Mouse (Mus musculus) hematopoietic stem cell, adult 5-6 weeks (primary cell): Measurements from ENCODE around the gene Rimklb. TPM values are rescaled to one million over a fixed set of nuclear protein-coding genes. Genes with fewer than 3 reads are reported as not detected.
A peak's percentile ranks its signal among the peaks of the same experiment; 100 is the strongest.
"Not testable (repeated sequence)": the region's sequence is repeated elsewhere in the genome, so short reads cannot be mapped to it uniquely, and the experiment has no call there.

ENCODE experiments used
- ATAC-seq, 2 experiments: fragments of 125-278 bp in 1 of 2; replicated peaks in 1 of 2; 2 replicates each; pipeline ENCODE4 v1.8.0; 2016 to 2017; ENCODE audit warnings: inconsistent platforms in 2 of 2, mild to moderate bottlenecking in 2 of 2, moderate number of reproducible peaks in 2 of 2, low read depth in 1 of 2, moderate TSS enrichment in 1 of 2; ENCODE audit not compliant: low FRiP score in 2 of 2, poor library complexity in 2 of 2, severe bottlenecking in 2 of 2, insufficient read depth in 1 of 2, low TSS enrichment in 1 of 2
- total RNA-seq: library from RNA; stranded (forward); fragments of 172-1452, 232-1000 nt; gene quantifications from 2 replicates; pipeline ENCODE4 v1.2.3, GENCODE M21; 2017

Gene Rimklb
- not detected in 2 replicates for total RNA-seq

DNA sequence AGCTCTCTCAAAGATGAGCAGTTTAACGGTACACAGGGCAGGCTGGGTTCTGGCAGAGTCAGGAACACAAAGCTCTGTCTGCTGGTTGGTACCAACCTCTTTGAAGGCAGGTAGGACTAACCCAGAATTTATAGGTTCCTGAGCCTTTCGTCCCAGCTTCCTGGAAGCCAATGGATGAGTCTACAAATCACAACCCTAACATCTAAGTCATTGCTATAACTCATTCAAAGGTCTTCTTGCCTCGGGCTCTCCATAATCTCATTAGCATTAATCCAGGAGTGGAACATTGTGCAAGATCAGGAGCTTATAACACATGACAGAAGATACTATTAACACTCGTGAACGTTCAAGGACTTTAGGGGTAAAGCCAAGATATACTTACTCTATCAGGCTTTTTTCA, at the start of gene Rimklb:
Rimklb (minus strand) TSS at position 101 of the 400 bp plus-strand sequence.
- ATAC-seq = no peak

DNA sequence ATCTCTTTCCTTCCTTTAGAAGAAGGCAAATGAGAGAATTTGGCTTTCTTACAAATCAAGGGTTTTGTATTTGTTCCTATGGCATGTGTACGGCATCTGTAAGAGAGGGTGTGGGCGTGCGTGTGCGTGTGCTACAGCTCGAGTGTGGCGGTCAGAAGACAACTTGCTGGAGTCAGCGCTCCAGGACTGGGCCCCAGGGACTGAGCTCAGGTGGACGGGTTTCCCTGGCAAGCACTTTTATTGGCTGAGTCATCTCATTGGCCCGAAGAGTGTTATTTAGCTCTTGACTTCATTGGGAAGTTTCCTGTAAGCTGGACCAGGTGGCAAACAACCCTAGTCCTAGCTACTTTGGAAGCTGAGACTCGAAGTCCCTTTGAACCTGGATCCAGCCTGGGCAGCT, 47.4 kb upstream of the Rimklb start:
- no peak for ATAC-seq

DNA sequence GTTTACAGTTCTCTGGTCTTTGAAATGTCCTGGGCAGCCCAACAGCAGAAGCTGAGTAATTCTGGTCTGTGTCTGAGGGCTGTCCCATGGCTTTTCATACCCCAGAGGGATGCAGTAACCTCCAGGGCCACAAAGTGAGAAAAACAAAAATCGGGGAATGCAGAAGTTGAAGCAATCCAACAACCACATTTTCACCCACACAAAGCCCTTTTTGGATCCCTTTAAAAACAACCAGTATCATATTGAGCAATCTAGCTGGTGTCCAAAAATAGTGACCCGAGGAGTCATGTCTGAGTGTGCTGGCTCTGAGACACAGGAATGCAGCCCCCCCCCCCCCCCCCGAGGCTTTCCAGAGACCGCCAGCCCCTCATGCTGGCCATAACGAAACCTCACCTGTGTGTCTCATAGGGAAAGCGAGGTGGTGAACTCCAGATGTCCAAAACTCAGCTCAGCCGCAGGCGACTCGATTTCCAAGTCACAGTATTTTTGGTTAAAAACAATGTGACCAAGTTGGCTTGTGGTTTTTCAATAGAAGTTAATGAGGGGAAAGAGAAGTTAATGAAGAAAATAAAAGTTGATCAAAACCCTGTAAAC, 46.8 kb upstream of the Rimklb start:
- ATAC-seq = no peak

DNA sequence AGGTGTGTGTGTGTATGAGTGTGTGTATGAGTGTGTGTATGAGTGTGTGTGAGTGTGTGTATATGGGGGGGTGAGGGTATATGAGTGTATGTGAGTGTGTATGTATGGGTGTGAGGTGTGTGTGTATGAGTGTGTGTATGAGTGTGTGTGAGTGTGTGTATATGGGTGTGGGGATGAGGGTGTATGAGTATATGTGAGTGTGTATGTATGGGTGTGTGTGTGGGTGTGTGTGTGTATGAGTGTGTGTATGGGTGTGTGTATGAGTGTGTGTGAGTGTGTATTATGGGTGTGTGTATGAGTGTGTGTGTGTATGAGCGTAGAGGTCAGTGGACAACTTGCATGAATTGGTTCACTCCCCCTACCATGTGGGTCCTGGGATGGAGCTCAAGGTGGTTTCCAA, 46.1 kb upstream of the Rimklb start:
- no peak for ATAC-seq

DNA sequence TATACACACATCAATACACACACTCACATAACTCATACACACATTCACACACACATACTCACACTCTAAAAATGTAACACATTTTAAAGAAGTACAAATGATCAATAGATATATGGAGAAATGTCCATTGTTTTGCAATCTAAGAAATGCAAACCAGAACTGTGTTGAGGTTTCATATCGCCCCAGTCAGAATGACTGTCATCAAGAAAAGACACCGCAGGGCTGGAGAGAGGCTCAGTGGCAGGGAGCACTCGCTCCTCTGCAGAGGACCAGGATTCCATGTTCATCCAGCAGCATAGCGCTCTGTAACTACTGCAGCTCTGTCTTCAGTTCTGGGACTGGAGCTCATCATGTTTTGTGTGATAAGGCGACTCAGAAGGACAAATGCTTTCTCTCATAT, 45.0 kb upstream of the Rimklb start:
- ATAC-seq = no peak

DNA sequence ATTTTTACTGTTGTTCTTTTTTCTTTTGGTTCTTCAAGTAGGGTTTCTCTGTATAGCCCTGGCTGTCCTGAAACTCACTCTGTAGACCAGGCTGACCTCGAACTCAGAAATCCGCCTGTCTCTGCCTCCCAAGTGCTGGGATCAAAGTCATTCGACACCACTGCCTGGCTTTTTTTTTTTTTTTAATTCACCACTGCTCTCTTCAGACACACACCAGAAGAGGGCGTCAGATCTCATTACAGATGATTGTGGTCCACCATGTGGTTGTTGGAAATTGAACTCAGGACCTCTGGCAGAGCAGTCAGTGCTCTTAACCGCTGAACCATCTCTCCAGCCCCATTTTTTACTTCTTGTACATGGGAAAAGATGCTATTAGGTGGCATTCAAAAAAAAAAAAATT, 43.9 kb upstream of the Rimklb start:
- not testable (repeated sequence) for ATAC-seq

- ATAC-seq = no peak
Measured at GRCm38 (mm10) chr6:122539564-122539963, 41.0 kb upstream of the Rimklb start.

DNA sequence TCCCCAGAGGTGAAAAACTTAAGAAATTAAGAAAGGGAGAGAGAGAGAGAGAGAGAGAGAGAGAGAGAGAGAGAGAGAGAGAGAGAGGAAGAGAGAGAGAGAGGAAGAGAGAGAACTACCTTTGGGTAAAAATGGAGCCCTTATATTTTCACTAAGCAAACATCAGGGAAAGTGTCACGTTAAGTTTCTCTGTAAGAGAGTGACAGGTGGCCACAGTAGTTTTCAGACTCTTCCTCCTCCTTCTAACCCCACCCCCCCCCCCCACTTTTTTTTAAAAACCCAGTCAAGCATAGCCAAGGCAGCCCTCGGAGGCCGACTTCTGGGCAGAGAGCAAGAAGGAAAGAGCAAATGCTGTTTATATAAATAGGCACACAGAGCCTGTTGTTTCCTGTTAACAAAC, 35.5 kb upstream of the Rimklb start:
- no peak for ATAC-seq

GRCm38 (mm10) chr6:122532883-122533302, 34.3 kb upstream of the Rimklb start:
- peak; percentile 91 to 94 for ATAC-seq

GRCm38 (mm10) chr6:122531466-122532174, 33.1 kb upstream of the Rimklb start:
- no peak for ATAC-seq

DNA sequence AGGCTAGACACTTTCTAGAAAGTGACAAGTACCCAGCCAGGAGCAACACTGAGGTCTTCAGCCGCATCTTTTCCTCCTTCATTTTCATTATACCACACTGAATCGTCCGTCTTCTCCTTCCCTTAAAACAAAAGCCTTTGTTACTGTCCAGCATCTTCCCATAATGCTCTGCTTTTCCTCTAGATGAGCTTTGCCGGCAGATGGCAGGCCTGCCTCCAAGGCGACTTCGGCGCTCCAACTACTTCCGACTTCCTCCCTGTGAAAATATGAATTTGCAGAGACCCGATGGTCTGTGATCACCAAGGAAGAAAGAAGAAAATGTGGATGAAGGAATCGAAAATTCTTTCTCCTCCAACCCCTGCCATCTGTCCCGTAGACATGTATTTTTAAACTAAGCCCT, 29.6 kb upstream of the Rimklb start:
- no peak for ATAC-seq

DNA sequence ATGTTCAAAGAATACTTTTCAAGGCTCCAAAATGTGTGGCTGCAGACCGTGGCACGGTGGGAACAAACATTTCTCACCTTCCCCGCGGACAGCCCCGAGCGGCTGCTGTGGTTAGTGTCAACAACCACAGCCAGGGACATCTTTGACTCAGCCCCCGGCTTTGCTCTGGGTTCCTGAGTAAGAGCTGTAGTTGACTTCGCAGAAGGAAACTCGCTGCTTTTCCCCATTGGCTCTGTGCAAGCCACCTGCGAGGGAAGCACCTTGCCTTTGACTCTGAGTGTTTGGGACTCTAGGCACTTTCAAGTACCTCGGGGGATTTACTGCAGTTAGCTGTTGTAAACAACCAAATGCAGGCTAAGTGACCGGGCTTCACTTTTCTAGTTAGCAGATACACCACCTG, 29.0 kb upstream of the Rimklb start:
- peak; percentile 46 to 80 for ATAC-seq

GRCm38 (mm10) chr6:122523289-122523688, 24.7 kb upstream of the Rimklb start:
- ATAC-seq = no peak

DNA sequence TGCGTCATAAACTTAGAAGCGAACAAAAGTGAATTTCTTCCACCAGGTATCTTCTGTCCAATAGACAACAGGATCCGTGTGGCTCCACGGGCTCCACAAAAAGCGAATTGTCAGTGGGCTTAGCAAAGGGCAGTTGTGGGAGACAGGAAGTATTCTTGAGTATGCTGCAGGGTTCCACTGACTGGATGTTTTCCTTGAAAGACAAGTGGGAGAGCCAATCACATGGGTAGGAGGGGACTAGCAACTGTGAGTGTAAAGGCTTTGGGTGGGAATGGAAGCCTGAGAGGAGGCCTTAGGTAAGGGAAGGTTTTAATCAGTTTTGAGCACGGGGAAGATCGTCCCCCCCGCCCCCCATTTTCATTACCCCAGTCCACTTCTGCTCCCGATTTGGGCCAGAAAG, 24.0 kb upstream of the Rimklb start:
- no peak for ATAC-seq

GRCm38 (mm10) chr6:122519384-122519783, 20.8 kb upstream of the Rimklb start:
- no peak for ATAC-seq

DNA sequence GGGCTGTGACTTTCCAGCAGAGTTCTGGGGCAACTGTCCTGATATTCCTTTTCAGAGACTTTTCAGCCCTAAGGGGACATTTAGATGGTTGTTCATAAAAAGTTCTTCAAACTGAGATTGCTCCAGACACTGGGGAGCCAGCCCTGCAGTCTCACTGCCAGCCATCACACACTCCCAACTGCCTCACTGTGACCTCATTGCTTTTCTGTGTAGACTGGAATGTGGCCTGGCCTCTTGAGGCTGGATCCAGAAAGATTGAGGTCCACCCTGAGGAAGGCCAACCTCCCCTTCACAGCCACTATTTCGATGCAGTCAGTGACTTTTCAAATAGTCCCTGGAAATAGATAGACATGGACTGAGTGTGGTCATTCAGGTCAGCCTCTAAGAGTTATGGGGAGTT, 19.1 kb upstream of the Rimklb start:
- ATAC-seq = no peak

GRCm38 (mm10) chr6:122515762-122516161, 17.2 kb upstream of the Rimklb start:
- not testable (repeated sequence) for ATAC-seq

- ATAC-seq = no peak
Measured at GRCm38 (mm10) chr6:122514312-122514711, 15.8 kb upstream of the Rimklb start.
